Mouse (Mus musculus): Measurements from ENCODE around the gene Pacrg. TPM values are rescaled to one million over a fixed set of nuclear protein-coding genes. Genes with fewer than 3 reads are reported as not detected.

Gene Pacrg
- total RNA-seq, 1 experiment from 2014 or later = not detected

DNA sequence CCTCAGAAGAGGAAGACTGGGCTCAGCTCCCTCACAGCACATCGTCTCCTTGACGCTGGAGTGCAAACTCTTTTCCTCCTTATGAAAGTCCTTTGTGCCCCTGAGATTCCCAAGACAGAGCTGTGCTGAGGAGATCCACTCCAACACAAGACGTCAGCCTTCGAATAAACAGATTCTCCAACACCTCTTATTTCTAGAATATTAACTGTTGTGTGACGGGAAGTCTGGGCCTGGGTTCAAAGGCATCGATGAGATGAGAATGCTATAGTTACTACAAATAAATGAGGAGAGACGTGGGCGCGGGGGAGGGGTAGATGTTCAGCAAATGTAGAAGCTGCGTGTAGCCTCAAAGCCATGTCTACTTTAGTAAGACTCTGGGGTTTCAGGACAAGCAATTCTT is 270.8 kb downstream of the Pacrg start:
- no peak for ATAC-seq (replicated peaks; ENCODE audit: insufficient number of reproducible peaks, low FRiP score, low TSS enrichment, poor library complexity, severe bottlenecking)

DNA sequence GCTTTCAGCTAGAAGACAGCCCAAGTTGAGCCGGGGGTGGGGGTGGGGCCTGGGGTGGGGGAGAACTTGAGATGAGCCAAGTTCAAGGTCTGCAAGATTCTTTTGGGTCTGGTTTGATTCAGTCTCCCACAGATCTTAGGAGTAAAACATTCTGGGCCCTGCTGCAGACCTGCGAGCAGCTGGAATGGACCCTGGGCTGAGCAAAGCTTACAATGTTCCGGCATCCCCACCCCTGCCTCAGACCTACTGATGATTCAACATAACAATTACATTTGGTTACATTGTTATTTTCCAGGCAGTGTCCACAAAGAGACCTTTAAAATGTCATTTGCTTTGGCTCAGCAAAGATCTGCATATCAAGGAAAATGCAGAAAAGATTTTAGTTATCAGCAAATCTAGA is 272.7 kb downstream of the Pacrg start:
- ATAC-seq (replicated peaks; ENCODE audit: insufficient number of reproducible peaks, low FRiP score, low TSS enrichment, poor library complexity, severe bottlenecking) = no peak

DNA sequence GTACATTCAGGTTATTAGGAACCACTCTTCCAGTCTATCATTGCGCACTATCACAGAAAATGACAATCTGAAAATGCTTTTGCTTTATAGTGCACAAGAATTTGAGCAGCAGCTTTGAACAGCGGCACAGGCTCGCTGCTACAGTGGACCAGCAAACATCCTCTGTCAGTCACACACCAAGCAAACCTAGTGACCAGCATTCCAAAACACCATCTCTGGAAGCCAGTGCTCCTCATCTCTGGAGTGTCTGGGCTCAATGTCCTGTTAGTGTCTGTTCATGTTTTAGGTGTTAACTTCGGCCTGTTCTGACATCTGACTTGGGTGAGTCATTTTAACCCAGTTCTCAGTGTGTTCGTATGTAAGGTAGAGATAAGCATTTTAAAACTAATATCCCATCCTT is 275.9 kb downstream of the Pacrg start:
- no peak for ATAC-seq (replicated peaks; ENCODE audit: insufficient number of reproducible peaks, low FRiP score, low TSS enrichment, poor library complexity, severe bottlenecking)

- no peak for ATAC-seq (replicated peaks; ENCODE audit: insufficient number of reproducible peaks, low FRiP score, low TSS enrichment, poor library complexity, severe bottlenecking)
Observed at GRCm38 (mm10) chr17:10562871-10563270, 277.2 kb downstream of the Pacrg start.

- ATAC-seq (replicated peaks; ENCODE audit: insufficient number of reproducible peaks, low FRiP score, low TSS enrichment, poor library complexity, severe bottlenecking) = no peak
Observed at GRCm38 (mm10) chr17:10560053-10560452, 280.1 kb downstream of the Pacrg start.

DNA sequence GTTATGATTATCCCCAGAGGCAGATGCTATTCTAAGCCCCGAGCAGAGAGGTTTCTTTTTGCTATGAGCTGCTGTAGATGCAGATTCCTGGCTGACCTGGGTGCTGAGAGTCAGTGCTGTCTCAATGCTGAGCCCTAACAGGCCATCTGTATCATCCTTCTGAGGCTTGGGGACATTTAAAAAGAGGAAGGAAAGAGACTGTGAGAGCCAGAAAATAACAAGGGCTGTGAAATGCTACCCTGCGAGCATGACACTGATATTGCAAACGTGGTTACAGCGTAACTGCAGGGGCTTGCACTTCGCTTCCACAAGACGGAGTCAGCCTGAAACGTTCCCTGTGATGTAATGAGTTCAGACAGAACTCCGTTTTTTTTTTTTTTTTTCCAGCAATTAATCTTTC is 281.4 kb downstream of the Pacrg start:
- no peak for ATAC-seq (replicated peaks; ENCODE audit: insufficient number of reproducible peaks, low FRiP score, low TSS enrichment, poor library complexity, severe bottlenecking)

- no peak for ATAC-seq (replicated peaks; ENCODE audit: insufficient number of reproducible peaks, low FRiP score, low TSS enrichment, poor library complexity, severe bottlenecking)
Observed at GRCm38 (mm10) chr17:10552295-10553056, 287.6 kb downstream of the Pacrg start.

GRCm38 (mm10) chr17:10550781-10551520 is 289.2 kb downstream of the Pacrg start:
- no peak for ATAC-seq (replicated peaks; ENCODE audit: insufficient number of reproducible peaks, low FRiP score, low TSS enrichment, poor library complexity, severe bottlenecking)

GRCm38 (mm10) chr17:10549825-10550224 is 290.3 kb downstream of the Pacrg start:
- ATAC-seq (replicated peaks; ENCODE audit: insufficient number of reproducible peaks, low FRiP score, low TSS enrichment, poor library complexity, severe bottlenecking) = no peak

GRCm38 (mm10) chr17:10548969-10549368 is 291.1 kb downstream of the Pacrg start:
- ATAC-seq (replicated peaks; ENCODE audit: insufficient number of reproducible peaks, low FRiP score, low TSS enrichment, poor library complexity, severe bottlenecking) = no peak

DNA sequence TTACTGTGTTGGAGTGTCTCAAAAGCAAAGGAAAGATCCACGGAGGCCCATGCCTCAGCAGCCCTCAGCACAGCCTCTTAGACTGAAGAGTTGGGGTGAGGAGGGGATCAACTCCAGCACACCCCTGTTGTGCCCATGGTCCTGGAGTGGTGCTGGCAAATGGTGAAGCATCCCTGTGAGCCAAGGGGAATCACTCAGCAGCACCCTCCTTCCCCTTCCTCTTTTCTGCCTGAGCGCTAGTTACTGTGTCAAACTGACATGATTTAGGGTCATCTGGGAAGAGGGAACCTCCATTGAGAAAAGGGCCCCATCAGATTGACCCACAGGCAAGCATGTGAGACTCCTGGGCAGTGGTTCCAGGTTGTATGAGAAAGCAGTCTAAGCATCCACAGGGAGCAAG is 299.3 kb downstream of the Pacrg start:
- ATAC-seq (replicated peaks; ENCODE audit: insufficient number of reproducible peaks, low FRiP score, low TSS enrichment, poor library complexity, severe bottlenecking) = no peak

GRCm38 (mm10) chr17:10534206-10534605 is 305.9 kb downstream of the Pacrg start:
- no peak for ATAC-seq (replicated peaks; ENCODE audit: insufficient number of reproducible peaks, low FRiP score, low TSS enrichment, poor library complexity, severe bottlenecking)

DNA sequence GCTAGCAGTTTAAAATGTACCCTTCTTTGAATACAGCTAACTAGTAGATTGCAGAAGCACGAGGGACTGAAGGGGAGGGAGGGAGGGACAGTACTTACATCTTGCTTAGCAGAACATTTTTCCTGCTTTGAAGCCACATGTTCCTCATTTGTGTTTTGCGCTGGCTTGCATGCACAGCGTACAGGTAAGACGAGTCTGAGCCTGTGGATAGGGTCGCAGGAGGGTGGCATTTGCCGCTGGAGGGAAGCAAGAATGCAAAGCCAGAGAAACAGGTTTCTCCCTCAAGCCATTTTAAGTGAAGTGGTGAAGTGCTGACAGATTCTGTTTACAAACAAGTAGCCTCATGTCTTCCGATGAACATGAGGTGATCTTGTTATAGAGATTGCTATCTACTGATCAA is 306.6 kb downstream of the Pacrg start:
- no peak for ATAC-seq (replicated peaks; ENCODE audit: insufficient number of reproducible peaks, low FRiP score, low TSS enrichment, poor library complexity, severe bottlenecking)

- no peak for ATAC-seq (replicated peaks; ENCODE audit: insufficient number of reproducible peaks, low FRiP score, low TSS enrichment, poor library complexity, severe bottlenecking)
Observed at GRCm38 (mm10) chr17:10531024-10531423, 309.1 kb downstream of the Pacrg start.

DNA sequence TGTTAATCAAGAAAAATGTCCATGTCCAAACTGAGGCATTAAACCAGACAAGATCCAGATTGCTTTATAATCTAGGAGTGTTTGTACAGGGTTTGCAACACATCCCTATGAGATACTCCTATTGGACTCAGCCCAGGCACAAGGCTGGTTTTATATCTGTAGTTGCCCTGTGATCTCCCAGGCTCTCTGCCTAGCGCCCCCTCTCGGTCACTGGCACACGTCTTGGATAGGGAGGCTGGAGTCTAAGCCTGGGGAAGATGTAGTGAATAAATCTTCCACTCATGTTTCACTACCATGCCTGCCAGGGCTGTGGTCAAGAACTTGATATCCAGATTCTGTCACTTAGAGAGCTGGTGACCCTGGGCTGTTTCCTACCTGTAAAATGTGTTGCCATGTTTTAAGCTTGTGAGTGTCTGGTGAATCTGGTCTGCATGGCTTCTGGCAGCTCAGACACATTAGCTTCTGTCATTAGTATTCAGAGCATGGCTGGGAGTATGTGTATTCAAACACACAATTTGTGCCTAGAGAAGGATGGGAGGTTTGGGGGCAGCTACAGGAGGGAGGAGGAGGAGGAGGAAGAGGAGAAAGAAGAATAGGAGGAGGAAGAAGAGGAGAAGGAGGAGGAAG is 310.7 kb downstream of the Pacrg start:
- ATAC-seq (replicated peaks; ENCODE audit: insufficient number of reproducible peaks, low FRiP score, low TSS enrichment, poor library complexity, severe bottlenecking) = no peak

DNA sequence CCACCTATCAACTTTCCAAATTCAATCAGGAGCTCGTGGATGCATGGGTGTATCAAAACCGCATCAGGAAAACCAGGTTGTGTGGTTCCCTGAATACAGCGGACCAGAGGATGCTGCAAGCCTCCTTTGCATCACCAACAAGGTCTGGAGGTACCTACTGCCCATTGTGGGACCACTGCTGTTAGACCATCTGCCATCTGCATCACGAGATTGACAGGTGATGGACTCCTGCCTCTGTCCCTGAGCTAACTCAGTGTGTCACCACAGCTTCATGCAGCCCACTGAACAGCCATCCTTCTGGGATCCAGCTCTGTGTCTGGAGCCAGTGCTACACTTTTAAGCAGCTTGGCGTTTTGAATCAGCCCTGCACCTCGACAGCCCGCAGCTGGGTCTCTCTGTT is 318.8 kb downstream of the Pacrg start:
- no peak for ATAC-seq (replicated peaks; ENCODE audit: insufficient number of reproducible peaks, low FRiP score, low TSS enrichment, poor library complexity, severe bottlenecking)

DNA sequence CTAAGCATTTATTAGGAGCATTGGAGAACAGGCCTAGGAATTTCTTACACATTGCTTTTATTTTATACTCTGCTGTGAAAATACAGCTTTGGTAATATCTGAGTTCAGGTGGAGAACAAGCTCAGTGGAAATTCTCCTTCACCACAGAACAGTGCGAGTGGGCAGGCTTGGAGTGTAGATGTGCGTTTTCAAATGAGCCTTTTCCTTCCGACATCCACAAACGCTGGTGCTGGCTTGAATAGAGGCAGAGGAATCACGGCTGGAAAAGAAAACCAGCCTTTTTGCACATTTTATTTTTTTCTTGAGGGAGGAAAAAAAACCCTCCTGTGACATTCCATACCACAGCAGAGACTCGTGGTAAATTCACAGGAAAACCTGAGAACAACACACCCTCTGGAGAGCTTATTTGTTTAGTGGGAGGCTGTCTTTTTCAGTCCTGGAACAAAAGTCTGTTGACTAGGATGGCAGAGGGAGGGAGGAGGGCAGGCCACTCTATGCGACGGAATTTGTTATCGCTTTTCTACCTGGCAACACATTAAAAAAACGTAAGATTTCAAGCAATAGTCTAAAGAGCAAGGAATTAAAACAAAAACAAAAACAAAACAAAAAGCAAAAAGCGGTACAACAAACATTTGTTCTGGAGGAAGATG is 320.5 kb downstream of the Pacrg start:
- no peak for ATAC-seq (replicated peaks; ENCODE audit: insufficient number of reproducible peaks, low FRiP score, low TSS enrichment, poor library complexity, severe bottlenecking)

DNA sequence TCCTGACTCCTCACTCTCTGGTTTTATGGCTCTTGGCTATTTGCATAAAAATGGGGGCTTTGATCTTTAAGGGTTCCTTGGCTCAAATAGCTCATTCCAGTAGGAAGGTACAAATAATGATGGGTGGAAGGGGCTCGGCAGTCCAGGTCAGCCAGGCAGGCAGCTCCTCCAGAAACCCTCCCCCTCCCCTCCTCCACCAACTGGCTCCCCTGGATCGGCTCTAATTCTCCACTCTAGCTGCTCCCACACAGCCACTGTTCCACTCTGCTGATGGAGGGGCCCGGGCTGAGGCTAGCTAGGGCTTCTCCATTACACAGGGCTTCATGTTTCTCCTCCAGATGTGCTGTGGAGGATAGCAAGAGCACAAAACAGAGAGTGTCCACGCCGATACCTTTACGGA is 325.3 kb downstream of the Pacrg start:
- ATAC-seq (replicated peaks; ENCODE audit: insufficient number of reproducible peaks, low FRiP score, low TSS enrichment, poor library complexity, severe bottlenecking) = no peak
